Mouse (Mus musculus) liver, embryonic 11.5 days (tissue): Measurements from ENCODE around the gene Slc6a18. TPM values are rescaled to one million over a fixed set of nuclear protein-coding genes. Genes with fewer than 3 reads are reported as not detected.
"Not testable (repeated sequence)": the region's sequence is repeated elsewhere in the genome, so short reads cannot be mapped to it uniquely, and the experiment has no call there.

Experiments used
- ATAC-seq: fragments of 200-750 bp; cut with Nextera tagmentation; replicated peaks from 2 replicates; pipeline ENCODE4 v1.8.0; 2017; ENCODE audit warnings: moderate number of reproducible peaks, mild to moderate bottlenecking, moderate TSS enrichment, moderate library complexity; ENCODE audit not compliant: low FRiP score
- DNase-seq: peaks from one replicate; pipeline ENCODE4 v3.0.0-alpha.2; 2017; ENCODE audit warnings: low spot score
- H3K27ac ChIP-seq: fragments of 300-500 bp; sonication (generic); 2 replicates; pipeline ENCODE4 v1.5.1; 2014; ENCODE audit warnings: mild to moderate bottlenecking, low read depth, low read length, control low read depth
- H3K27me3 ChIP-seq: fragments of 300-500 bp; sonication (generic); replicated peaks from 2 replicates; pipeline ENCODE4 v1.6.1; 2014; ENCODE audit warnings: low read length, mixed read lengths; ENCODE audit not compliant: control insufficient read depth, insufficient read depth
- H3K36me3 ChIP-seq: fragments of 300-500 bp; sonication (generic); 2 replicates; pipeline ENCODE4 v1.6.1; 2014; ENCODE audit warnings: mild to moderate bottlenecking, low read length, moderate library complexity, mixed read lengths; ENCODE audit not compliant: control insufficient read depth, insufficient read depth
- H3K4me1 ChIP-seq: fragments of 300-500 bp; sonication (generic); replicated peaks from 2 replicates; pipeline ENCODE4 v1.6.1; 2014; ENCODE audit warnings: low read length, mixed read lengths; ENCODE audit not compliant: control insufficient read depth, insufficient read depth
- H3K4me2 ChIP-seq: fragments of 300-500 bp; sonication (generic); 2 replicates; pipeline ENCODE4 v1.6.1; 2014; ENCODE audit warnings: mild to moderate bottlenecking, control low read depth, moderate library complexity
- H3K4me3 ChIP-seq: fragments of 300-500 bp; sonication (generic); 2 replicates; pipeline ENCODE4 v1.5.1; 2014; ENCODE audit warnings: low read depth, low read length, control low read depth
- H3K9ac ChIP-seq: fragments of 300-500 bp; sonication (generic); 2 replicates; pipeline ENCODE4 v1.6.1; 2014; ENCODE audit warnings: low read depth, low read length, control low read depth
- H3K9me3 ChIP-seq: fragments of 300-500 bp; sonication (generic); 2 replicates; pipeline ENCODE4 v1.6.1; 2016; ENCODE audit warnings: low read length, inconsistent platforms, mixed read lengths; ENCODE audit not compliant: control insufficient read depth
- WGBS: fragments of 180-500 bp; shearing (Covaris S2); extraction: QIAGEN DNeasy Blood & Tissue Kit; methylation state at CpG from one replicate; pipeline ENCODE4 v1.1.7; 2014; 5-methylcytosine and 5-hydroxymethylcytosine counted together
- polyA plus RNA-seq: library from polyadenylated mRNA; unstranded; fragments of >200 nt; fragmentation: Nextera tagmentation; extraction: Ambion mirVana; gene quantifications from 2 replicates; pipeline ENCODE4 v1.2.1, GENCODE M21; 2014

Gene Slc6a18
- polyA plus RNA-seq, 1 experiment from 2014 or later: not detected

DNA sequence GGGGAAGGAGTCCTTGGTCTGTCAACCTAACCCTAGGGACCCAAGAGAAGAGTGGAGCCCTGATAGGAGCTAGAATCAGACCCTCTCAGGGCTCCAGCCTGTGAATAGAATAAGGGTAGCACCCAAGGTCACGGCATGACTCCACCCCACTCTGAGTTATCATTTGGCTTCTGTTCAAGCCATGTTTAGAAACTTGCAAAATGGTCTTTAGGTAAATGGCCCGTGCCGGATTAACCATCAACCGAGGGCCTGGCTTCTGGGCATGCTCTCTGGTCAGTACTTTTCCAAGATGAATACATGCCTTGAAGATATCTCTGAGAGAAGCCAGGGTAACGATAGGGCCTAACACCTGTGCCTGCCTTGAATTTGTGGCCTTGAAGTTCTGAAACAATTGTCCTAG lies 33.4 kb upstream of the Slc6a18 start:
- H3K4me2 ChIP-seq: no peak overlapping the region
- no peaks in the 10 kb centered on the region for H3K27me3 ChIP-seq
- no peak overlapping the region for H3K9ac ChIP-seq
- 80% methylated on average over 5 of the region's 5 CpGs for WGBS
- no peaks in the 10 kb centered on the region for H3K4me1 ChIP-seq
- no peak overlapping the region for H3K4me3 ChIP-seq
- H3K27ac ChIP-seq: no peak overlapping the region
- DNase-seq (no peak), ATAC-seq (no peak)
- no peaks in the 10 kb centered on the region for H3K9me3 ChIP-seq
- H3K36me3 ChIP-seq: no peaks in the 10 kb centered on the region

DNA sequence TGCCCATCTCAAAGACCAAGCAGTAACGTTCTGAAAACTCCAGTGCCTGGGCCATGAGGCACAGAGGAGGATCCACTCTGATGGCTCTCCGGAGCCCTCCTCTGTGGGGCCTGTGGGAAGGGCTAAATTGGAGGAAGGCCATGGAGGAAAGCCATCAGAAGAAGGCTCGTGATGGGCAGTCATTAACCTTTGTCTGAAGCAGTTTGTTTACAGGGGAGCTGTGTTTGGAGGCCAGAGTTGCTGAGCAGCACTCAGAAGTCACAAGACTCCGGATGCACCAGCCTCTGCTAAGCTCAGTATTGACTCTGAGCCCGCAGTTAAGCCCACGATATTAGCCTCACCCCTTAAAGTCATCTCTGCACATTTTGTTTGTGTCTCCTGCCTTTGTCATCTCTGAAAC lies 31.7 kb upstream of the Slc6a18 start:
- H3K36me3 ChIP-seq: no peaks in the 10 kb centered on the region
- 60% methylated on average over 6 of the region's 6 CpGs for WGBS
- DNase-seq (no peak), ATAC-seq (no peak)
- no peaks in the 10 kb centered on the region for H3K9me3 ChIP-seq
- no peaks in the 10 kb centered on the region for H3K4me1 ChIP-seq
- no peak overlapping the region for H3K27ac ChIP-seq
- H3K4me3 ChIP-seq: no peak overlapping the region
- H3K4me2 ChIP-seq: no peak overlapping the region
- no peak overlapping the region for H3K9ac ChIP-seq
- H3K27me3 ChIP-seq: no peaks in the 10 kb centered on the region

DNA sequence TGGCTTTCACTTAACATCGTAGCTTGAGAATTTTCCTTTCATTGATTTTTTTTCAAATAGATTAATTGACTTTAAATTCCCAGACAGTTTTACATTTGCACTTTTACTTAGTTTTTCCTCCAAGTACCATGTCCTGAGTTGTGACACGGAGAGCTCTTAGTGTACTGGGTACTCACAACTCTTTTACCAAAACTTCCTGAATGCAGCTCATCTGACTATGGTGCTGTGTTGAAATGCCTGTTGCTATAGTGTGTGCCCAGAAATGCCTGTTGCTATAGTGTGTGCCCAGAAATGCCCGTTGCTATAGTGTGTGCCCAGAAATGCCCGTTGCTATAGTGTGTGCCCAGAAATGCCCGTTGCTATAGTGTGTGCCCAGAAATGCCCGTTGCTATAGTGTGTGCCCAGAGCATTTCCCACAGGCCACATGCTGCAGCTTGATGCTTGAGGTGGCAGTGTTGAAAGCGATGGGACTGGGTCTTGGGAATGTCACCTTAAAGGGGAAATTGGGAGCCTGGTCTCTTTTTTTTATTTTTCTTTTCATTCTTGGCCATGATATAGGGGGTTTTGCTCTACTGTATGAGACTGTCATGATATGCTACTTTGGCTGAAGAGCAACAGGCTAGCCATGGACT lies 27.0 kb upstream of the Slc6a18 start, which contains the start of gene Slc6a19:
TSS of gene Slc6a19 (minus strand) at position 172 of the 632 bp plus-strand sequence.
- WGBS: 82% methylated on average over 7 of the region's 7 CpGs
- DNase-seq: no peak
- Histone ChIP-seq H3K9ac (no peak within 1 kb of the TSS), H3K4me3 (no peak within 1 kb of the TSS), H3K4me2 (no peak within 1 kb of the TSS), H3K27me3 (no peaks in the 10 kb centered on the region), H3K27ac (no peak within 1 kb of the TSS), H3K4me1 (no peaks in the 10 kb centered on the region), H3K9me3 (no peaks in the 10 kb centered on the region), H3K36me3 (no peaks in the 10 kb centered on the region)
- no peak for ATAC-seq

DNA sequence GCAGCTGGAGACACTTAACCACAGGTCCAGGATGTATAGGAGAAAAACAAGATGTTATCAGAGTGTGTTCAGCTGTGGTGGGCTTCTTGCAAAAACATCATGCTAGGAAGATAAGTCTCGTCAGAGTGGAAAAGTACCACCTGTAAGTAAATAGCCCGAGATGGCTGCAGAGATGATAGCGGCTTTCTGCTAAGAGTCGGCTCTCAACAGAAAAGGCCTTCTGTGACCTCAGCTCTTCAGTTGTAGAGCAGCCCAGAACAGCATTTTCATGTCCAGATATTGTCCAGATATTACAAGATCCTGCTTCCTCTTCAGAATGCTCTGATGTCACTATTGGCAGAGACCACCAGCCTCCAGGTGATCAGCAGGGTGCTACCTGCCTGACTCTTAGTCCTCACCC lies 25.7 kb upstream of the Slc6a18 start:
- not testable (repeated sequence) for H3K36me3 ChIP-seq, H3K9ac ChIP-seq, H3K4me2 ChIP-seq, H3K9me3 ChIP-seq, H3K27me3 ChIP-seq, H3K27ac ChIP-seq, ATAC-seq, DNase-seq, H3K4me1 ChIP-seq, H3K4me3 ChIP-seq
- 64% methylated on average over 4 of the region's 4 CpGs for WGBS

DNA sequence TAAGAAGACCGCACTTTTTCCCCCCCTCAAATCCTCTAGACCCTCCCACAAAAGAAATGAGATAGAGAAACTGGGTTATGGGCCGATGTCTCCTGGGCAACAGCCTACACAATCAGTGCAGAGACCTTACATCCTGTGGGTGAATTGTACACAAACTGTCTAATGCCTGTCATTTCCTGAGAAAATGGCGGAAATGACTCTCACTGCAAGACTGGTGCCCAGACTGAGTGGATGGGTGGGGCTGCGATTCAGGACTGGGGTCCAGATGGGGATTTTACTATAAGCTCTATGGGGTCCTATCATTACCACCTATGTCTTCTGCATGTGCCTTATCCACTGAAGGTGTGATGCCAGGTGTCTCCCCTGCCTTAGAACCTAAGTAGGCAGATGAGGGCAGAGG lies 25.0 kb upstream of the Slc6a18 start:
- no peak overlapping the region for H3K4me3 ChIP-seq
- no peaks in the 10 kb centered on the region for H3K4me1 ChIP-seq
- no peaks in the 10 kb centered on the region for H3K36me3 ChIP-seq
- DNase-seq (no peak), ATAC-seq (no peak)
- no peak overlapping the region for H3K27ac ChIP-seq
- WGBS: 61% methylated on average over 4 of the region's 4 CpGs
- no peak overlapping the region for H3K4me2 ChIP-seq
- H3K27me3 ChIP-seq: no peaks in the 10 kb centered on the region
- no peaks in the 10 kb centered on the region for H3K9me3 ChIP-seq
- H3K9ac ChIP-seq: no peak overlapping the region

DNA sequence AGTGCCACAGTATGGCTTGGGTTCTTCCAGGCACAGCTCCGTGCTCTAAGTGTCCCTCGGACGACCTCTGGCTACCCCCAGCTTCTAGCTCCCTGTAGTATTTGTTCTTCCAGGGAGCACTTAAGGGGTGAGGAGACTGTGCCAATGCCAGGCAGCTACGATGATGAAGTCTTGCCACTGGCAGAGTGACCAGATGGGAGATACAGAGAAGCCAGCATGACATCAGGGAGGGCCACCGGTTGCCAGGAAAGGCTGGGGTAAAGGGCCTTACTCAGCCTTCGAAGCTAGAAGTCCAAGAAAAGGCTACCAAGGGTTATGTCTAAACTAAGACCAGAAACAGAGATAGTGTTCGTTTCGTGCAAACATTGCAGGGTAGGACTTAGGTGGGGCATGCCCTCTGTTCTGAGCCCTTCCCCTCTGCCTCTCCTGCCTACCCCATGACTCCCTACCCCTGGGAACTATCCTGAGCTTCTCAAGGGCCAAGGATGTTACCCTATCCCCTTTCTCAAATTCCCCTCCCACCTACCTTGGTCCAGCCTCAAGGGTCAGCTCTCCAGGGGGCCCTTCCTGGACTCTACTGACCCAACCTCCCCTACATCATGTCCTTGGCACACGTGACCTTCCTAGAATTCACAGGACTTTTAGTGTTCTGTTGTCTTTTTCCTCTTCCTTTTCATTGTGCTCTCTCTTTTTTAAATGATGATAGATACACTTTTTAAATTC lies 23.5 kb upstream of the Slc6a18 start:
- no peaks in the 10 kb centered on the region for H3K4me1 ChIP-seq
- H3K36me3 ChIP-seq: no peaks in the 10 kb centered on the region
- H3K9ac ChIP-seq: no peak overlapping the region
- 73% methylated on average over 9 of the region's 9 CpGs for WGBS
- ATAC-seq: no peak
- H3K4me2 ChIP-seq: no peak overlapping the region
- no peak overlapping the region for H3K4me3 ChIP-seq
- H3K9me3 ChIP-seq: no peaks in the 10 kb centered on the region
- no peak for DNase-seq
- no peaks in the 10 kb centered on the region for H3K27me3 ChIP-seq
- H3K27ac ChIP-seq: no peak overlapping the region

DNA sequence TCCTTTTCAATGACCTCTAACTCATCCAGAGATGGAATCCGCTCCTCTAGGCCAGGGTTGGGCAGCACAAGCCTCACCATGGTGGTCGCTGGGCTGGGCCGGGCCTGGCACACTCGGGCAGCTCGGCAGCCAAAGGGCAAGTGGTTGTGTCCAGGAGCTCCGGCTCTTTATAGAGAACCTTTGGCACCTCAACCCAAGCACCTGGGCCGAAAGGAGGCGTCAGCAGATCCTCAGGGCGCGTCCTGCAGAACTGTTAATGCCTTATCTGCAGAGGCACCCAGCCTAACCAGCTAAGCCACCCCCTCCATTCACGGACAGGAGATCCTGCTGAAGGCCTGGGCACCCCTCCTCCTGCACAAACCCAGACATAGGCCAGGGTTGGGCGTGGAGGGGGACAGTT lies 22.7 kb upstream of the Slc6a18 start:
- H3K27me3 ChIP-seq: no peaks in the 10 kb centered on the region
- H3K4me1 ChIP-seq: no peaks in the 10 kb centered on the region
- 84% methylated on average over 12 of the region's 12 CpGs for WGBS
- ATAC-seq (no peak), DNase-seq (no peak)
- no peak overlapping the region for H3K27ac ChIP-seq
- H3K4me2 ChIP-seq: no peak overlapping the region
- H3K36me3 ChIP-seq: no peaks in the 10 kb centered on the region
- H3K4me3 ChIP-seq: no peak overlapping the region
- no peak overlapping the region for H3K9ac ChIP-seq
- no peaks in the 10 kb centered on the region for H3K9me3 ChIP-seq

DNA sequence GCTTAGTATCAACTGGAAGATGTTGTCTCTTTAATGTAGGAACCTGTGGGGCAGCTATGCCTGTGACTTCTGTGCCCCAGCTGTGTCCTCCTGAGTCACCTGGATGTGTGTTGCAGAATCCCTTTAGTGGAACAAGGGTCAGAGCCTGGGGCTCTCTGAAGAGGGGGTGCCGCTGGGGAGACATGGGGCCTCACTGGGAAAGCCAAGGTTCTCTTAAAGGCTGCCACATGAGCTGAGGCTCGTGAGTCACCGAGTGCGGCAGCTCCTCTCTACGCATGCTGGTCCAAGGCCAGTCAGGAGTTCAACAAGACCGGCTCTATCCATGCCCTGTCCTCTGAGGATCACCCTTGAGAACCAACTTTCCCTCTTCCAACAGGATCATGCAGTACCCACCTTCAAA lies 21.9 kb upstream of the Slc6a18 start:
- Histone ChIP-seq H3K4me2 (no peak overlapping the region), H3K36me3 (no peaks in the 10 kb centered on the region), H3K4me1 (no peaks in the 10 kb centered on the region), H3K9ac (no peak overlapping the region), H3K4me3 (no peak overlapping the region), H3K27ac (no peak overlapping the region), H3K9me3 (no peaks in the 10 kb centered on the region), H3K27me3 (no peaks in the 10 kb centered on the region)
- no peak for ATAC-seq
- WGBS: 85% methylated on average over 6 of the region's 6 CpGs
- no peak for DNase-seq

DNA sequence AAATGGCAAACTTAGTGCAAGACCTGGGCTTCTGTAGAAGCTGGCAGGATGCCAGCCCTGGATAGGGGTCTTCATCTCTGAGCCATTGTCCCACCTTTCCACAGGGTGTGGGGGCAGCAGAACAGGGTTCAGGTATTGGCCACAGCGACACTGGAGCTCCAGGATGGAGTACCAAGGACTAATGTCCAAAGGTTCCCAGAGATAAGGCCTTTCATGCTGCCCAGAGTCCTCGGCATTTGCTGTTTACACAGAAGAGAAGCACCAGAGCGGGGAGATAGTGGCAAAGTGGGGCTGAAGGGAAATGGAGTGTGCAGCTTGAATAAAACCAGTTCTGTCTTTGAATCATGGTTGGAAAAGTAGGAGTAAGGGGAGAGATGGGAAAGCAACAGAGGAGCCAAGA lies 18.7 kb upstream of the Slc6a18 start:
- Histone ChIP-seq H3K4me1 (no peaks in the 10 kb centered on the region), H3K9me3 (no peaks in the 10 kb centered on the region), H3K4me2 (no peak overlapping the region), H3K9ac (no peak overlapping the region), H3K36me3 (no peaks in the 10 kb centered on the region), H3K4me3 (no peak overlapping the region), H3K27ac (no peak overlapping the region), H3K27me3 (no peaks in the 10 kb centered on the region)
- DNase-seq (no peak), ATAC-seq (no peak)
- 57% methylated on average over 3 of the region's 3 CpGs for WGBS
